Mouse (Mus musculus): ENCODE measurements at regions not wholly inside any gene's neighbourhood (a gene's known extent, or its start where the extent isn't known, plus 50 kb on each side); places are given as distances from the start of the nearest gene placed in this dataset.
"Not testable (repeated sequence)": the region's sequence is repeated elsewhere in the genome, so short reads cannot be mapped to it uniquely, and the experiment has no call there.

DNA sequence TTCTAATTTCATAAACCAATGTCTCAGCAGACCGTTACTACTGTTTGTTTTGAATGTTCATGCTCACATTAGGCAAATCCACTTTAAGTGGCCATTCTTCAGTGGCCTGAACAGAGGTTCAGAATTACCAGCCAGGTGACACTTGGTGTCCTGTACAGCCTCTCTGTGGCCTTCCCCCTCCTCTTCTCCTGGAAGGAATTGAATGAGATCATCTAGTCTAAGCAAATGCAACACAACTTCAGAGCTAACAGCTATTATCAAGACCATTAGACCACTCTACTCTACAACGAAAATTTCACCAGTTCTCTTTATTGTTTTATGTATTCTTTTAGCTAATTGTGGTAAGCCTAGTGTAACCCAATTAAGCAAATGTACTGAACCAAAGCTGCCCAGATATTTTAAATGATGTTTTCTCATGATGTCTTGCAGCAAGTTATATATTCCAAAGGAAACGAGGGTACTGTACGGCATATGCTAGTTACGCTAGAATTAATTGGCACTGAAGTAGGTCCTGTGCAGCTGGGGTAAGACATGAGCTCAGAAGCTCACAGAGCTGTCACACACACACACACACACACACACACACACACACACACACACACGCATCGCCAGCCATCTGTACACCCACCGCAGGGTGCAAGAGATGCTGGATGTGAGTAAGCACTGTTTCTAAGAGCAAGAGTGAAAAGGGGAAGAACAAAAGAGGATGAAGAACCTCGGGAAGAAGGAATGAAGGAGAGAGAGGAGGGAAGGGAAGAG, 176.7 kb upstream of the Afdn start:
- Histone ChIP-seq H3K4me1 (no peaks in the 10 kb centered on the region), H3K27me3 (no peaks in the 10 kb centered on the region), H3K4me2 (no peak overlapping the region), H3K4me3 (replicated peaks) (no peak overlapping the region), H3K36me3 (no peaks in the 10 kb centered on the region), H3K9ac (no peak overlapping the region), H3K27ac (no peak overlapping the region), H3K9me3 (replicated peaks) (no peaks in the 10 kb centered on the region)
- 79% methylated on average over 9 of the region's 9 CpGs for WGBS
- ATAC-seq (replicated peaks; ENCODE audit: low FRiP score) = no peak

DNA sequence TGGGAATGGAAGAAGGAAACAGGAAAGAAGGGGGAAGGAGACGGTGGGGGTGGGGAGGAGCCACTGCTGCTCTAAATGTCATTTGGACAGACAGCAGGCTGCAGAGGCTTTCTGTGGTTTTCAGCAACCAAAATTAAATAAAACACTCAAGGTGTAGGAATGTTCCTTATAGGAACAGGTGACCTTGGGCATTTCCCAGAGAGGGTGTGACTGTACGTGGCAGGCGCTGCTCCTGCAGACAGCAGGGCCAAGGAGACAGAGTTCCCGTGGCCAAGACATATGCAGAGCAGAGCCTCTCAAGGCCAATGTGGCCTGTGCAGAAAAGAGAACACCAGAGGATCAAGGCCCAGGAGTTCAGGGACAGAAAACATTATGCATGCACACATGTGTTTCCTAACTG, 175.9 kb upstream of the Afdn start:
- Histone ChIP-seq H3K36me3 (no peaks in the 10 kb centered on the region), H3K9me3 (replicated peaks) (no peaks in the 10 kb centered on the region), H3K4me3 (replicated peaks) (no peak overlapping the region), H3K27ac (no peak overlapping the region), H3K27me3 (no peaks in the 10 kb centered on the region), H3K4me1 (no peaks in the 10 kb centered on the region), H3K9ac (no peak overlapping the region), H3K4me2 (no peak overlapping the region)
- no peak for ATAC-seq (replicated peaks; ENCODE audit: low FRiP score)
- 62% methylated on average over 4 of the region's 4 CpGs for WGBS

DNA sequence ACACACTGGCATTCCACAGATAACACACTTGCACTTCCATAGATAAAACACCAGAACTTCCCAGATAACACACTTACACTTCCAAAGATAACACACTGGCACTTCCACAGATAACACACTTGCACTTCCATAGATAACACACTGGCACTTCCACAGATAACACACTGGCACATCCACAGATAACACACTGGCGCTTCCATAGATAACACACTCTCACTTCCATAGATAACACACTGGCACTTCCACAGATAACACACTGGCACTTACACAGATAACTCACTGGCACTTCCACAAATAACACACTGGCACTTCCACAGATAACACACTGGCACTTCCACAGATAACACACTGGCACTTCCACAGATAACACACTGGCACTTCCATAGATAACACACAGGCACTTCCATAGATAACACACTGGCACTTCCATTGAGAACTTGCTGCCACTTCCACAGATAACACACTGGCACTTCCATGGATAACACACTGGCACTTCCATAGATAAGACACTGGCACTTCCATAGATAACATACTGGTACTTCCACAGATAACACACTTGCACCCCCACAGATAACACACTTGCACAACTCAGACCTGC, 170.0 kb upstream of the Afdn start:
- not testable (repeated sequence) for H3K9me3 ChIP-seq (replicated peaks); H3K36me3 ChIP-seq; H3K4me2 ChIP-seq; ATAC-seq (replicated peaks; ENCODE audit: low FRiP score); H3K4me1 ChIP-seq; H3K27ac ChIP-seq; H3K27me3 ChIP-seq; H3K4me3 ChIP-seq (replicated peaks); H3K9ac ChIP-seq
- whole genome bisulfite sequencing = 73% methylated on average over 1 of the region's 1 CpGs
